In genomic region chr6:86077880-86078279, GRCm38 (mm10) we compare ENCODE assay signal across 11 mouse cellular contexts. TPM values are rescaled to one million over a fixed set of nuclear protein-coding genes. Genes with fewer than 3 reads are reported as not detected.
DNase-seq lines count a peak whose midpoint lies in the region; ATAC-seq and TF ChIP-seq lines count a peak whose summit lies in the region.
"Had no signal": no experiment of that assay in that cellular context is flagged by ENCODE, and none has a peak within 500 bp of the region (broad histone marks: within the 10 kb centered on the region; RNA-seq: fewer than 3 reads in every experiment).

No protein-coding gene starts in this region.

- TF ChIP-seq POLR2A in MEL (IDR thresholded peaks at IDR 0.05; ENCODE audit: control insufficient read depth in 1 of 2, insufficient read depth in 1 of 2, low read depth in 1 of 2, low read length in 2 of 2, poor library complexity in 1 of 2) = peak in 1 of 2 experiments; percentile 70; a peak in 1 of 4 replicates

- H3K36me3 ChIP-seq in kidney, embryonic 15.5 days = no peaks in the 10 kb centered on the region
- peaks cover 0 to 59% of the 10 kb centered on the region in 2 experiments; a peak in 2 of 4 replicates for H3K36me3 ChIP-seq in MEL (ENCODE audit: control insufficient read depth in 1 of 2, insufficient read depth in 2 of 2, low read length in 2 of 2)

- H3K4me2 ChIP-seq in kidney, embryonic 15.5 days = no peak overlapping the region
- H3K4me2 ChIP-seq: neural tube, embryonic 12.5 days had no signal

- H3K27me3 ChIP-seq in kidney, embryonic 15.5 days = no peaks in the 10 kb centered on the region; the same call in 1 of the 2 replicates
- H3K27me3 ChIP-seq in MEL (ENCODE audit: control insufficient read depth in 1 of 2, insufficient read depth in 2 of 2, low read length in 2 of 2) = no peaks in the 10 kb centered on the region
- H3K27me3 ChIP-seq: neural tube, embryonic 12.5 days had no signal

- no peak overlapping the region for H3K4me3 ChIP-seq in kidney, embryonic 15.5 days (replicated peaks)
- peak overlapping the region; percentile 60 to 71 for H3K4me3 ChIP-seq in MEL (ENCODE audit: control insufficient read depth in 1 of 2, insufficient read depth in 1 of 2, low read depth in 2 of 2, low read length in 2 of 2)
- H3K4me3 ChIP-seq: neural tube, embryonic 12.5 days had no signal

- H3K9ac ChIP-seq in kidney, embryonic 15.5 days = no peak overlapping the region
- peak overlapping the region; percentile 70 for H3K9ac ChIP-seq in MEL (ENCODE audit: control insufficient read depth, low read depth, low read length, poor library complexity, severe bottlenecking)
- H3K9ac ChIP-seq: neural tube, embryonic 12.5 days had no signal

- no peak for DNase-seq in kidney, postnatal 4 days
- DNase-seq in MEL (ENCODE audit: low read depth, low spot score) = peak; percentile 86
- no peak for DNase-seq in ovary, adult 18-20 months (ENCODE audit: low spot score)
- DNase-seq in gastrocnemius, postnatal 4 days (ENCODE audit: low spot score in 2 of 2) = no peak
- DNase-seq: cerebellum, adult 8-10 months; kidney, adult 11 months; lung, adult 2 months had no signal

- H3K9me3 ChIP-seq in kidney, embryonic 15.5 days (replicated peaks) = no peaks in the 10 kb centered on the region
- no peaks in the 10 kb centered on the region for H3K9me3 ChIP-seq in MEL (replicated peaks; ENCODE audit: insufficient read depth, low read length)
- H3K9me3 ChIP-seq: neural tube, embryonic 12.5 days had no signal

- peaks cover 35% of the 10 kb centered on the region for H3K79me2 ChIP-seq in MEL (ENCODE audit: control insufficient read depth, insufficient read depth, low read length, poor library complexity)

- peak; percentile 97 to 98 for TF ChIP-seq EP300 in MEL (IDR thresholded peaks at IDR 0.05; ENCODE audit: low read depth in 1 of 2, low read length in 2 of 2)

- ATAC-seq in kidney, embryonic 15.5 days (replicated peaks; ENCODE audit: low FRiP score) = peak; percentile 56; the same call in 1 of the 2 replicates
- peak; percentile 78 for ATAC-seq in common myeloid progenitor, adult 5-6 weeks (replicated peaks; ENCODE audit: low read depth, poor library complexity, severe bottlenecking)
- ATAC-seq in megakaryocyte progenitor cell, adult 5-6 weeks (replicated peaks; ENCODE audit: poor library complexity) = peak; percentile 85

- no peak overlapping the region for H3K27ac ChIP-seq in kidney, embryonic 15.5 days
- peak overlapping the region; percentile 78 for H3K27ac ChIP-seq in MEL (ENCODE audit: control insufficient read depth, low read depth, low read length)
- H3K27ac ChIP-seq: neural tube, embryonic 12.5 days had no signal

- 71% methylated on average over 5 of the region's 5 CpGs for WGBS in kidney, embryonic 15.5 days

- no peak for TF ChIP-seq CTCF in MEL (IDR thresholded peaks at IDR 0.05 in 2 of 3, conservative IDR thresholded peaks at IDR 0.05 in 1 of 3; ENCODE audit: control insufficient read depth in 1 of 3, insufficient read depth in 1 of 3, low read depth in 2 of 3, low read length in 3 of 3, poor library complexity in 1 of 3, severe bottlenecking in 1 of 3)

- 0 out of 2 replicates have a peak, but pooled peaks cover under 1% of the 10 kb centered on the region for H3K4me1 ChIP-seq in kidney, embryonic 15.5 days
- H3K4me1 ChIP-seq in MEL (ENCODE audit: control insufficient read depth in 1 of 2, insufficient read depth in 2 of 2, low read length in 2 of 2) = peaks cover 31 to 70% of the 10 kb centered on the region in 2 experiments

- no peak for TF ChIP-seq RAD21 in MEL (IDR thresholded peaks at IDR 0.05; ENCODE audit: low read depth, low read length)

TF ChIP-seq in MEL, 35 proteins besides CTCF, POLR2A, EP300 and RAD21:
- TF ChIP-seq ZMIZ1 (IDR thresholded peaks at IDR 0.05; ENCODE audit: low read depth, low read length) = peak; percentile 76
- TF ChIP-seq GATA1 (IDR thresholded peaks at IDR 0.05; ENCODE audit: low read depth, low read length) = peak; percentile 95
- no peak for TF ChIP-seq USF2 (IDR thresholded peaks at IDR 0.05; ENCODE audit: borderline replicate concordance in 1 of 2, insufficient read depth in 1 of 2, low read depth in 1 of 2, low read length in 2 of 2)
- TF ChIP-seq USF1 (IDR thresholded peaks at IDR 0.05; ENCODE audit: low read depth, low read length) = peak; percentile 63
- peak; percentile 59 for TF ChIP-seq NELFE (IDR thresholded peaks at IDR 0.05; ENCODE audit: low read depth, low read length)
- peak; percentile 88 for TF ChIP-seq MYB (IDR thresholded peaks at IDR 0.05; ENCODE audit: low read depth, low read length)
- no peak for TF ChIP-seq ZC3H11A (IDR thresholded peaks at IDR 0.05; ENCODE audit: low read depth, low read length)
- peak; percentile 97 for TF ChIP-seq TCF12 (IDR thresholded peaks at IDR 0.05; ENCODE audit: low read depth, low read length)
- no peak for TF ChIP-seq ELF1 (IDR thresholded peaks at IDR 0.05; ENCODE audit: low read depth, low read length)
- peak; percentile 63; the same call in 1 of the 2 replicates for TF ChIP-seq BHLHE40 (IDR thresholded peaks at IDR 0.05; ENCODE audit: borderline replicate concordance, low read depth, low read length)
- TF ChIP-seq ZKSCAN1 (IDR thresholded peaks at IDR 0.05; ENCODE audit: low read depth, low read length) = no peak
- TF ChIP-seq NRF1 (IDR thresholded peaks at IDR 0.05; ENCODE audit: insufficient read depth, low read depth, low read length, poor library complexity, severe bottlenecking) = no peak
- TF ChIP-seq MYC (IDR thresholded peaks at IDR 0.05; ENCODE audit: low read depth, low read length) = peak; percentile 58; the same call in 1 of the 2 replicates
- no peak for TF ChIP-seq KAT2A (conservative IDR thresholded peaks at IDR 0.05; ENCODE audit: low read depth, low read length)
- no peak for TF ChIP-seq CHD2 (IDR thresholded peaks at IDR 0.05; ENCODE audit: low read length)
- TF ChIP-seq POLR2AphosphoS5 (IDR thresholded peaks at IDR 0.05; ENCODE audit: borderline replicate concordance, low read depth, low read length) = no peak; the same call in 1 of the 2 replicates
- peak; percentile 61; the same call in 1 of the 2 replicates for TF ChIP-seq POLR2AphosphoS2 (IDR thresholded peaks at IDR 0.05; ENCODE audit: low read length)
- TF ChIP-seq MAFK (IDR thresholded peaks at IDR 0.05; ENCODE audit: borderline replicate concordance, low read depth, low read length) = peak; percentile 60; the same call in 1 of the 2 replicates
- TF ChIP-seq ZNF384 (IDR thresholded peaks at IDR 0.05; ENCODE audit: low read depth, low read length) = no peak
- no peak for TF ChIP-seq HCFC1 (IDR thresholded peaks at IDR 0.05; ENCODE audit: low read depth, low read length)
- peak; percentile 97 for TF ChIP-seq TAL1 (IDR thresholded peaks at IDR 0.05; ENCODE audit: low read length)
- no peak for TF ChIP-seq GABPA (IDR thresholded peaks at IDR 0.05; ENCODE audit: low read depth, low read length)
- no peak for TF ChIP-seq E2F4 (IDR thresholded peaks at IDR 0.05; ENCODE audit: borderline replicate concordance, low read depth, low read length)
- peak; percentile 90 for TF ChIP-seq RCOR1 (IDR thresholded peaks at IDR 0.05; ENCODE audit: low read depth, low read length)
- TF ChIP-seq CHD1 (IDR thresholded peaks at IDR 0.05; ENCODE audit: low read depth, low read length) = 0 out of 2 replicates have a peak, but pooled peaks have one; percentile 26
- no peak for TF ChIP-seq SMC3 (IDR thresholded peaks at IDR 0.05; ENCODE audit: low read depth, low read length)
- peak; percentile 83 for TF ChIP-seq SIN3A (IDR thresholded peaks at IDR 0.05; ENCODE audit: low read length)
- TF ChIP-seq MAZ (IDR thresholded peaks at IDR 0.05; ENCODE audit: low read depth, low read length) = peak; percentile 81
- TF ChIP-seq TBP (IDR thresholded peaks at IDR 0.05; ENCODE audit: low read depth, low read length) = peak; percentile 87
- peak; percentile 78; the same call in 1 of the 2 replicates for TF ChIP-seq MEF2A (IDR thresholded peaks at IDR 0.05; ENCODE audit: extremely low read depth, insufficient replicate concordance, low read depth, low read length, poor library complexity, severe bottlenecking)
- peak; percentile 92 for TF ChIP-seq ETS1 (IDR thresholded peaks at IDR 0.05; ENCODE audit: low read depth, low read length)
- TF ChIP-seq JUND (IDR thresholded peaks at IDR 0.05; ENCODE audit: low read depth, low read length) = no peak
- 0 out of 2 replicates have a peak, but pooled peaks have one; percentile 37 for TF ChIP-seq UBTF (IDR thresholded peaks at IDR 0.05; ENCODE audit: borderline replicate concordance, insufficient read depth, low read depth, low read length)
- TF ChIP-seq MXI1 (IDR thresholded peaks at IDR 0.05; ENCODE audit: low read depth, low read length) = peak; percentile 63; the same call in 1 of the 2 replicates
- TF ChIP-seq MAX (IDR thresholded peaks at IDR 0.05; ENCODE audit: low read length) = peak; percentile 70
TF ChIP-seq in MEL: peak in this region for 21.

RNA-seq across cellular contexts. Expression of gene Add2, which starts 49.4 kb away (rescaled TPM):
- polyA plus RNA-seq in kidney, embryonic 15.5 days (2015; fragmentation: Nextera tagmentation; extraction: Ambion mirVana) = 5.9 and 7.2 TPM in 2 replicates
- 129 and 162 TPM in 2 replicates for total RNA-seq in MEL (2012; rRNA removed)
- 100 to 1,000 TPM in 1 of 2 experiments, 10 to 100 TPM in 1; 85.0 to 191 TPM for polyA plus RNA-seq in MEL (2012; ENCODE audit: insufficient read depth in 1 of 2, insufficient read length in 2 of 2, low read depth in 1 of 2, low replicate concordance in 2 of 2, missing spikeins in 1 of 2)
- total RNA-seq in common myeloid progenitor, adult 5-6 weeks (2017) = 31.6 and 44.5 TPM in 2 replicates
- 2.5 and 4.6 TPM in 2 replicates for total RNA-seq in megakaryocyte progenitor cell, adult 5-6 weeks (2015)
- 6.7 and 8.0 TPM in 2 replicates for total RNA-seq in megakaryocyte progenitor cell, adult 5-6 weeks (2017)
- total RNA-seq in gastrocnemius, postnatal 4 days (2021) = 1 to 10 TPM in 1 of 2 experiments, under 1 TPM in 1; 0.74 to 1.2 TPM
